Comparison of ENCODE assay signal across 8 mouse cellular contexts in the genomic region with DNA sequence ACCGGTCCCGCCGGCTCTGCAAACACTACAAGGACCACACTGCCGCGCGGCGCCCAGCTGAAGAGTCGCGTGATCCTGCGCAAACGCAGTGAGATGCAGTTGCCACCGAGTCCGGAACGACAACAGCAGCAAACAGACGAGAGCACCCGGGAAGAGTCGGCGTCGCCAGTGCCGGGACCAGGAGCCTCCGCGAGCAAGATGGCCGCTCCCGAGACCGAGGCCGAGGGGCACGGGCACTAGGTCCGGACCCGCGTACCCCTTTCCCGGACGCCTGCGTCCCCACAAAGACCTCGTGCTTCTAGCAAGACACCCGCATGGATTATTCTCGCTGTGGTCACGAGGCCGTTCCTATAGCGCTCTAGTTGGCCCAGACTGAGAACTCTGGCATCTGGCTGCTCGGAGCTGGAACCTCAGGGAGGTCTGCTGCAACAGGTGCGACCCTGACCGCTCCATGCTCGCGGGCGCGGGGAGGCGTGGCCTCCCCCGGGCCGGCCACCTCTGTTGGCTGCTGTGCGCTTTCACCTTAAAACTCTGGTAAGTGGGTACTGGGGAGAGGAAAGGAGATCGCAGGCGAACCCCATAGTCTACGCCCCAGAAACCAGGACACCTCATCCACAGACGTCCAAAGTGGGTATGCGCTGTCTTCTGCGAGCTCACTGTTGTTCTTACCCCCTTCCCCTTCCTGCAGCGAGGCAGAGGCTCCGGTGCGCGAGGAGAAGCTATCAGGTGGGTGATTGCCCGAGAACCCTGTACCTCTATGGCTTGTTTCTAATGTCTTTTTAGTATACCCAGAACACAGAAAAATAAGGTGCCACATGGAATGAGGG. TPM values are rescaled to one million over a fixed set of nuclear protein-coding genes. Genes with fewer than 3 reads are reported as not detected.
DNase-seq lines count a peak whose midpoint lies in the region; ATAC-seq lines count a peak whose summit lies in the region.

TSS of gene Jtb (plus strand) at position 91 of the 827 bp plus-strand sequence.

- peak within 1 kb of the TSS; percentile 82 for H3K27ac ChIP-seq in hindbrain, embryonic 12.5 days

- peak; percentile 98 for ATAC-seq in hindbrain, embryonic 12.5 days (ENCODE audit: low FRiP score)

- H3K4me3 ChIP-seq in hindbrain, embryonic 12.5 days = peak within 1 kb of the TSS; percentile 71

- peak within 1 kb of the TSS; percentile 83 for H3K4me2 ChIP-seq in hindbrain, embryonic 12.5 days (replicated peaks)

- WGBS in hindbrain, embryonic 12.5 days = under 1% methylated on average over 61 of the region's 61 CpGs

- H3K9ac ChIP-seq in hindbrain, embryonic 12.5 days = peak within 1 kb of the TSS; percentile 63

- H3K27me3 ChIP-seq in hindbrain, embryonic 12.5 days = no peaks in the 10 kb centered on the region

- peak; percentile 91 for DNase-seq in Muller cell, postnatal 12 days (ENCODE audit: inconsistent ontology term)
- peak; percentile 92 to 95 for DNase-seq in cerebellum, postnatal 10 days
- peak; percentile 89 to 92 for DNase-seq in frontal cortex, postnatal 10 days (ENCODE audit: low spot score in 2 of 2)
- peak; percentile 87 for DNase-seq in layer of hippocampus, postnatal 25 days (ENCODE audit: extremely low spot score in 1 of 2, low spot score in 1 of 2)
- peak; percentile 96 for DNase-seq in lung, postnatal 25 days (ENCODE audit: low spot score)
- DNase-seq in retina, embryonic 14.5 days (ENCODE audit: low spot score) = peak; percentile 93
- peak; percentile 92 for DNase-seq in thymus, postnatal 4 days

- H3K36me3 ChIP-seq in hindbrain, embryonic 12.5 days = peaks cover 24% of the 10 kb centered on the region

- H3K9me3 ChIP-seq in hindbrain, embryonic 12.5 days (replicated peaks) = no peaks in the 10 kb centered on the region

- H3K4me1 ChIP-seq in hindbrain, embryonic 12.5 days = peaks cover 7% of the 10 kb centered on the region

RNA-seq across cellular contexts. Expression of gene Jtb, which starts in this region (rescaled TPM):
- 81.7 and 94.8 TPM in 2 replicates for polyA plus RNA-seq in hindbrain, embryonic 12.5 days (2016; fragmentation: Nextera tagmentation; extraction: Ambion mirVana)
- 10 to 100 TPM; 42.4 to 43.4 TPM for total RNA-seq in layer of hippocampus, postnatal 25 days (2021)

Comparison
In these comparisons a context has a peak if more than half of its experiments do, and no peak if none do; other contexts are left out.
1. Peak in every context shown above with its lines: DNase-seq, ATAC-seq, H3K4me3 ChIP-seq and H3K27ac ChIP-seq.